Mouse (Mus musculus) bone marrow, adult 2 months (tissue): ENCODE data around the gene Icmt. TPM values are rescaled to one million over a fixed set of nuclear protein-coding genes. Genes with fewer than 3 reads are reported as not detected.

Experiments used
- H3K27ac ChIP-seq: fragments of 200-500 bp; 2 replicates; pipeline ENCODE4 v1.5.1; 2012; ENCODE audit warnings: low read depth, mild to moderate bottlenecking, control low read depth, inconsistent platforms, low read length; ENCODE audit not compliant: control insufficient read depth, poor library complexity, insufficient read depth
- H3K4me1 ChIP-seq: fragments of 200-500 bp; 2 replicates; pipeline ENCODE4 v1.6.1; 2011; ENCODE audit warnings: low read length; ENCODE audit not compliant: control insufficient read depth, insufficient read depth
- H3K4me3 ChIP-seq: fragments of 200-500 bp; replicated peaks from 2 replicates; pipeline ENCODE3; 2011; ENCODE audit warnings: mild to moderate bottlenecking, low read depth, low read length, control low read depth; ENCODE audit not compliant: control insufficient read depth
- CTCF ChIP-seq: fragments of 200-500 bp; IDR thresholded peaks from 2 replicates; pipeline ENCODE4 v1.5.1; 2011; ENCODE audit warnings: low read length, control low read depth; ENCODE audit not compliant: control insufficient read depth, insufficient read depth
- POLR2A ChIP-seq: fragments of 200-500 bp; IDR thresholded peaks from 2 replicates; pipeline ENCODE4 v1.6.1; 2011; ENCODE audit warnings: low read depth, mild to moderate bottlenecking, control low read depth, low read length, borderline replicate concordance; ENCODE audit not compliant: control insufficient read depth
- WGBS: fragments of 180-500 bp; shearing (Covaris S2); methylation state at CpG from one replicate; pipeline ENCODE4 v1.1.7; 2018; 5-methylcytosine and 5-hydroxymethylcytosine counted together
- polyA plus RNA-seq: library from polyadenylated mRNA; stranded (reverse); fragments of >200 nt; gene quantifications from 2 replicates; pipeline ENCODE4 v1.2.4, GENCODE M21; 2011; ENCODE audit warnings: low replicate concordance; ENCODE audit not compliant: missing spikeins, insufficient read depth, insufficient read length

Icmt gene
- polyA plus RNA-seq, 1 experiment = 5.0 TPM

- Histone ChIP-seq H3K4me3 (no peak overlapping the region), H3K4me1 (no peaks in the 10 kb centered on the region), H3K27ac (no peak overlapping the region)
- 71% methylated on average over 4 of the region's 4 CpGs for WGBS
- TF ChIP-seq POLR2A (no peak), CTCF (no peak)
These were observed 32.9 kb upstream of the Icmt start for GRCm38 (mm10) chr4:152264177-152264530.

DNA sequence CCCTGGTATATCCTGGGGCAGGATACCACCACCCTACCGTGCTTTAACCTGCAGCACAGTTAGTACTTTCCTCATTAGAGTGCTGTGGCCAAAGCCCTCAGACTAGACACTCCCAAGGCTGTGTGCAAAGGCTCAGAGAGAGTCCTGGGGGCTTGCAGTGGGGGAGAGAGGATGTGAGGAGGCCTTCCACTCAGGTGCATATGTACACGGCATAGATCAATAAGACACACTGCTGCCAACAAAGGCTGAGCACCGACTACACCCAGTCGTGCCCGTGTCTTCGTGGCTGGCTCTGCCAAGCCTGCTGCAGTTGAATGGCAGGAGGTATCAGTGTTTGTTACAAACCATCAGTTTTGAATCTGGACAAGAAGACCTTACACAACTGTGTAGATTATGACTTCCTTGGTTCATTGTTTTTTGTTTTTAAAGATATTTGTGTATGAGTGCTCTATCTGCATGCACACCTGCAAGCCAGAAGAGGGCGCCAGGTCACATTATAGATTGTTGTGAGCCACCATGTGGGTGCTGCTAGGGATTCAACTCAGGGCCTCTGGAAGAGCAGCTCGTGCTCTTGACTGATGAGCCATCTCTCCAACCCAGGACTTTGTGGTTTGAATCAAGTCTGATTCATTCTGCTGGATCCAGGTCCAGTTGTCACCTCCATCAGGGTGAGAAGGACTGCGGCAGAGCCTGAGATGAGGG is 32.0 kb upstream of the Icmt start:
- H3K27ac ChIP-seq = no peak overlapping the region
- no peak overlapping the region for H3K4me3 ChIP-seq
- TF ChIP-seq CTCF (peak; percentile 34; the same call in 1 of the 2 replicates), POLR2A (no peak)
- H3K4me1 ChIP-seq = no peaks in the 10 kb centered on the region
- 88% methylated on average over 9 of the region's 9 CpGs for WGBS

- Histone ChIP-seq H3K27ac (no peak overlapping the region), H3K4me3 (no peak overlapping the region), H3K4me1 (no peaks in the 10 kb centered on the region)
- no peak for TF ChIP-seq POLR2A
- TF ChIP-seq CTCF = no peak
- WGBS = 79% methylated on average over 5 of the region's 5 CpGs
These were observed 31.2 kb upstream of the Icmt start for GRCm38 (mm10) chr4:152265791-152266190.

- no peaks in the 10 kb centered on the region for H3K4me1 ChIP-seq
- H3K4me3 ChIP-seq = no peak overlapping the region
- WGBS = 78% methylated on average over 10 of the region's 10 CpGs
- no peak overlapping the region for H3K27ac ChIP-seq
- TF ChIP-seq CTCF = no peak
- TF ChIP-seq POLR2A = no peak
These were observed 30.7 kb upstream of the Icmt start for GRCm38 (mm10) chr4:152266236-152266895.

- H3K4me3 ChIP-seq = no peak overlapping the region
- TF ChIP-seq CTCF (no peak), POLR2A (no peak)
- no peaks in the 10 kb centered on the region for H3K4me1 ChIP-seq
- H3K27ac ChIP-seq = no peak overlapping the region
- WGBS = 76% methylated on average over 13 of the region's 13 CpGs
These were observed 29.2 kb upstream of the Icmt start for GRCm38 (mm10) chr4:152267748-152268369.

DNA sequence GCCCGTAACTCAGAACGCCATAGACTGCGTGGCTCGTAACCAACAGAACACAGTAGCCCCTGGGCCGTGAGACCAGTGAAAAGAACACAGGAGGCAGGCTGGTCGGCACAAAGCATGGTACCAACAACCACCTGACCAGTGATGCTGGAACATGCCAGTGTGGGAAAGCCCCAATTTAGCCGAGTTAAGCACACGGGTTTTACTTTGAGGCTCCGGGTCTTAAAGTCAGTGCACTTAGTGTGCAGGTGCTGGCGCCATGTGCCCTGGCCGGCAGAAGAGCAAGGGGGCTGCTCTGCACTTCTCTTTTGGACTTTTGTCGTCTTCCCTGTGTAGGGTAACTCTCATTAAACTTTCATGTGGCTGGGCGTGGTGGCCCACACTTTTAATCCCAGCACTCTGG is 27.1 kb upstream of the Icmt start:
- TF ChIP-seq POLR2A = no peak
- no peak for TF ChIP-seq CTCF
- Histone ChIP-seq H3K4me1 (no peaks in the 10 kb centered on the region), H3K4me3 (no peak overlapping the region), H3K27ac (no peak overlapping the region)
- WGBS = 86% methylated on average over 13 of the region's 13 CpGs

- H3K4me3 ChIP-seq = no peak overlapping the region
- H3K27ac ChIP-seq = no peak overlapping the region
- TF ChIP-seq CTCF (no peak), POLR2A (no peak)
- H3K4me1 ChIP-seq = no peaks in the 10 kb centered on the region
- WGBS = 86% methylated on average over 9 of the region's 9 CpGs
These were observed 26.4 kb upstream of the Icmt start for GRCm38 (mm10) chr4:152270599-152270998.

GRCm38 (mm10) chr4:152271334-152271733 is 25.7 kb upstream of the Icmt start:
- WGBS = 91% methylated on average over 11 of the region's 11 CpGs
- H3K4me3 ChIP-seq = no peak overlapping the region
- no peaks in the 10 kb centered on the region for H3K4me1 ChIP-seq
- H3K27ac ChIP-seq = no peak overlapping the region
- TF ChIP-seq CTCF (no peak), POLR2A (no peak)
